8 mouse cellular contexts compared by ENCODE assay signal in genomic region chrX:57053174-57053992, GRCm38 (mm10). TPM values are rescaled to one million over a fixed set of nuclear protein-coding genes. Genes with fewer than 3 reads are reported as not detected.
DNase-seq lines count a peak whose midpoint lies in the region; ATAC-seq and TF ChIP-seq lines count a peak whose summit lies in the region.

Htatsf1 (plus strand) TSS chrX:57053583.

- DNase-seq in MEL-GATA-1-ER (ENCODE audit: extremely low read depth, low read depth): peak; percentile 41
- DNase-seq in cerebellum, adult 8-10 months: peak; percentile 81
- peak; percentile 78 for DNase-seq in forelimb bud, embryonic 11.5 days (ENCODE audit: low read depth, low spot score)
- DNase-seq in layer of hippocampus, adult 9-11 months: peak; percentile 76
- peak; percentile 82 for DNase-seq in lung, postnatal 0 days (ENCODE audit: low spot score)
- DNase-seq in ovary, postnatal 14 days (ENCODE audit: low spot score): peak; percentile 68
- DNase-seq in thymus, postnatal 14 days: peak; percentile 81

- no peaks in the 10 kb centered on the region for H3K36me3 ChIP-seq in lung, postnatal 0 days (ENCODE audit: insufficient read depth, low read length)

- no peak for TF ChIP-seq EP300 in lung, postnatal 0 days (IDR thresholded peaks at IDR 0.05)

- peak; percentile 90 to 94 for ATAC-seq in hematopoietic stem cell, adult 5-6 weeks (replicated peaks in 1 of 2; ENCODE audit: insufficient read depth in 1 of 2, low FRiP score in 2 of 2, low TSS enrichment in 1 of 2, low read depth in 1 of 2, poor library complexity in 2 of 2, severe bottlenecking in 2 of 2)
- peak; percentile 95 for ATAC-seq in lung, postnatal 0 days

- peak within 1 kb of the TSS; percentile 90 for H3K27ac ChIP-seq in lung, postnatal 0 days (ENCODE audit: low read length)

- H3K4me2 ChIP-seq in lung, postnatal 0 days (replicated peaks; ENCODE audit: low read depth, low read length): peak within 1 kb of the TSS; percentile 62

- peak within 1 kb of the TSS; percentile 51 for H3K4me3 ChIP-seq in lung, postnatal 0 days (ENCODE audit: low read depth, low read length)

- H3K27me3 ChIP-seq in lung, postnatal 0 days (replicated peaks; ENCODE audit: insufficient read depth, low read length): no peaks in the 10 kb centered on the region

- no peak for TF ChIP-seq CTCF in lung, postnatal 0 days (IDR thresholded peaks at IDR 0.05)

- 13% methylated on average over 49 of the region's 85 CpGs for WGBS in lung, postnatal 0 days

- H3K9me3 ChIP-seq in lung, postnatal 0 days (ENCODE audit: low read length): no peaks in the 10 kb centered on the region

- H3K9ac ChIP-seq in lung, postnatal 0 days (replicated peaks; ENCODE audit: low read depth): peak within 1 kb of the TSS; percentile 32; the same call in 1 of the 2 replicates

- no peaks in the 10 kb centered on the region for H3K4me1 ChIP-seq in lung, postnatal 0 days (ENCODE audit: insufficient read depth, low read depth, low read length)

RNA-seq across cellular contexts. Expression of gene Htatsf1, which starts in this region (rescaled TPM):
- total RNA-seq in hematopoietic stem cell, adult 5-6 weeks (2017): 86.9 and 102 TPM in 2 replicates
- polyA plus RNA-seq in lung, postnatal 0 days (2015; fragmentation: Nextera tagmentation; extraction: Ambion mirVana): 46.3 and 47.8 TPM in 2 replicates

Comparison
In these comparisons a context has a peak if more than half of its experiments do, and no peak if none do; other contexts are left out.
1. Peak in every context shown above with its lines: DNase-seq, ATAC-seq, H3K4me3 ChIP-seq and H3K27ac ChIP-seq.